Mouse (Mus musculus) MEL (cell line): ENCODE measurements around the gene Myrf.

ENCODE experiments used
- BHLHE40 ChIP-seq: IDR thresholded peaks from 2 replicates; pipeline ENCODE4 v1.6.1; 2012; ENCODE audit warnings: low read depth, mild to moderate bottlenecking, inconsistent platforms, low read length, improper control_type of control experiment, borderline replicate concordance
- CTCF ChIP-seq, 3 experiments: IDR thresholded peaks in 2 of 3; conservative IDR thresholded peaks in 1 of 3; 2 replicates each; pipeline ENCODE4 v1.5.1; 2011 to 2012; ENCODE audit warnings: low read length in 3 of 3, low read depth in 2 of 3, mild to moderate bottlenecking in 2 of 3, improper control_type of control experiment in 1 of 3, inconsistent platforms in 1 of 3, mixed read lengths in 1 of 3, moderate library complexity in 1 of 3; ENCODE audit not compliant: control insufficient read depth in 1 of 3, insufficient read depth in 1 of 3, poor library complexity in 1 of 3, severe bottlenecking in 1 of 3
- MYC ChIP-seq: IDR thresholded peaks from 2 replicates; pipeline ENCODE4 v1.6.1; 2011; ENCODE audit warnings: low read depth, mild to moderate bottlenecking, low read length, improper control_type of control experiment, moderate library complexity
- POLR2A ChIP-seq, 2 experiments: IDR thresholded peaks; 2 replicates each; pipeline ENCODE4 v1.6.1; 2011 to 2012; ENCODE audit warnings: low read length in 2 of 2, mild to moderate bottlenecking in 2 of 2, control low read depth in 1 of 2, improper control_type of control experiment in 1 of 2, low read depth in 1 of 2, moderate library complexity in 1 of 2; ENCODE audit not compliant: control insufficient read depth in 1 of 2, insufficient read depth in 1 of 2, poor library complexity in 1 of 2
- ZNF384 ChIP-seq: IDR thresholded peaks from 2 replicates; pipeline ENCODE4 v1.6.1; 2012; ENCODE audit warnings: low read depth, mild to moderate bottlenecking, inconsistent platforms, low read length, improper control_type of control experiment

- TF ChIP-seq CTCF (IDR thresholded peaks at IDR 0.05 in 2 of 3, conservative IDR thresholded peaks at IDR 0.05 in 1 of 3; ENCODE audit: control insufficient read depth in 1 of 3, insufficient read depth in 1 of 3, low read depth in 2 of 3, low read length in 3 of 3, poor library complexity in 1 of 3, severe bottlenecking in 1 of 3) (no peak), BHLHE40 (no peak), POLR2A (IDR thresholded peaks at IDR 0.05; ENCODE audit: control insufficient read depth in 1 of 2, insufficient read depth in 1 of 2, low read depth in 1 of 2, low read length in 2 of 2, poor library complexity in 1 of 2) (no peak), ZNF384 (no peak), MYC (no peak)
Measured at GRCm38 (mm10) chr19:10216101-10216500, 24.4 kb downstream of the Myrf start.
